16 mouse cellular contexts compared by ENCODE assay signal in the genomic region with DNA sequence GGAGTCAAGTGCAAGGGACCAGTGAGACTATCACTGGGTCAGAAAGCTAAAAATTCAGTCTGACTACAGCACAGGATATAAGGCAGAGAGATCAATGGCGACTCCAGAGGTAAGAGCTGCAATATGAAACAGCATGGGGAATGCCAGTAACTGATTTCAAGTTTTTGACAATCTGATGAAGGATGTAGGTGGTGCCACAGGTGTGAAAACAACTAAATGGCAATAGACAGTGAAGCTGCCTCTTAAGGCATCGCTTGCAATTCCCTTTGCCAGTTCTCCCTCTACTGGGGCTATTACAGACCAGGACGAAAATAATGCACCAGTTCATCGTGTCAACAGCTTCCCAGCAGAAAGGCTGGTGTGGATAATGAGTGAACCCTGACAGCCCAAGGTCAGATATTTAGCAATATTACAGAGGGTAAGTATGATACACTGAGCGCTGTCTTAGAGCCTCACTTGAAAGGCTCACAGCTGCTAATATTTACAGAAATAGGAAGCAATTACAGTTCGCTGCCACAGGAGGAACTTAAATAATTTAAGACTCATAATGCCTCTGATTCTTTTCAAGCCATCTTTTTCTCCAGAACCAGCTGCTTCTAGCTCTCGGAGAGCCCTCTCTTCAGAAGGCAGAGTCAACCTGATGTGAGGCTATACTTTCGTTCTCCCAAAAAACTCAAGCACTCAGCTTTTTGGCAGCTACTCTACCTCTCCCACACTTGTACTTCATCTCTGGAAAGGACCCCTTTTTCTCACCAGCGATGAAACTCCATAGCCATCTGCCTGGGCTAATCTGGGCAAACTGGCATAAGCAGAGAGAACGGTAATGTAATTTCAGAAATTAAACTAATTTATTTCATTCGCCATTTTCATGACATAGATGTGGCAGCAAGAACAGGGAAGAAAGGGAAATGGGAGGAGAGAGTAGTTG.
A peak's percentile ranks its signal among the peaks of the same experiment; 100 is the strongest.
DNase-seq lines count a peak whose midpoint lies in the region; ATAC-seq and TF ChIP-seq lines count a peak whose summit lies in the region.
"Had no signal": no experiment of that assay in that cellular context is flagged by ENCODE, and none has a peak within 500 bp of the region (broad histone marks: within the 10 kb centered on the region; RNA-seq: fewer than 3 reads in every experiment).

No protein-coding gene starts in this region.

- no peaks in the 10 kb centered on the region for H3K36me3 ChIP-seq in kidney, postnatal 0 days (ENCODE audit: insufficient read depth, low read length)
- H3K36me3 ChIP-seq: hindbrain, embryonic 12.5 days; intestine, embryonic 15.5 days; limb, embryonic 10.5 days; liver, embryonic 13.5 days had no signal

- DNase-seq in kidney, postnatal 0 days (ENCODE audit: low spot score) = peak; percentile 14
- DNase-seq in kidney, adult 9 months = no peak
- DNase-seq in brain, embryonic 14.5 days (ENCODE audit: low read depth) = peak; percentile 29
- DNase-seq in frontal cortex, postnatal 10 days (ENCODE audit: low spot score in 2 of 2) = peak; percentile 11 to 28
- DNase-seq in left cerebral cortex, adult 2 months (ENCODE audit: extremely low spot score in 1 of 2, low spot score in 2 of 2) = peak; percentile 13 to 27
- no peak for DNase-seq in spleen, adult 18-20 months
- DNase-seq in gastrocnemius, postnatal 10 days = no peak
- no peak for DNase-seq in embryo, embryonic 10 days (ENCODE audit: low spot score)
- DNase-seq: adrenal gland, adult 2 months; cerebellum, adult 18-20 months; kidney, postnatal 14 days; liver, embryonic 13.5 days had no signal

- no peaks in the 10 kb centered on the region for H3K27me3 ChIP-seq in kidney, postnatal 0 days (ENCODE audit: insufficient read depth, low read length)
- H3K27me3 ChIP-seq: hindbrain, embryonic 12.5 days; intestine, embryonic 15.5 days; liver, embryonic 13.5 days; megakaryocyte, embryonic 14.5 days had no signal

- H3K27ac ChIP-seq in kidney, postnatal 0 days = no peak overlapping the region
- H3K27ac ChIP-seq in left cerebral cortex, adult 2 months = peak overlapping the region; percentile 89
- H3K27ac ChIP-seq: hindbrain, embryonic 12.5 days; intestine, embryonic 15.5 days; limb, embryonic 10.5 days; liver, embryonic 13.5 days had no signal

- no peaks in the 10 kb centered on the region for H3K9me3 ChIP-seq in kidney, postnatal 0 days (replicated peaks; ENCODE audit: low read length)
- H3K9me3 ChIP-seq: hindbrain, embryonic 12.5 days; intestine, embryonic 15.5 days; limb, embryonic 10.5 days; liver, embryonic 13.5 days; megakaryocyte, embryonic 14.5 days had no signal

- H3K9ac ChIP-seq in kidney, postnatal 0 days (ENCODE audit: low read depth, low read length) = no peak overlapping the region
- H3K9ac ChIP-seq: hindbrain, embryonic 12.5 days; intestine, embryonic 15.5 days; liver, embryonic 13.5 days had no signal

- TF ChIP-seq CTCF in kidney, postnatal 0 days (IDR thresholded peaks at IDR 0.05; ENCODE audit: low read depth) = no peak
- TF ChIP-seq CTCF in brain, embryonic 14.5 days (IDR thresholded peaks at IDR 0.05; ENCODE audit: borderline replicate concordance, extremely low read depth, insufficient read depth, insufficient read length) = no peak
- TF ChIP-seq CTCF in left cerebral cortex, adult 2 months (IDR thresholded peaks at IDR 0.05) = no peak; the same call in 1 of the 2 replicates

- TF ChIP-seq POLR2A in brain, embryonic 14.5 days (IDR thresholded peaks at IDR 0.05; ENCODE audit: borderline replicate concordance, extremely low read depth, insufficient read depth, insufficient read length, poor library complexity, severe bottlenecking) = no peak

- WGBS in kidney, postnatal 0 days = 72% methylated on average over 11 of the region's 11 CpGs

- no peaks in the 10 kb centered on the region for H3K4me1 ChIP-seq in kidney, postnatal 0 days (replicated peaks; ENCODE audit: insufficient read depth, low read length)
- H3K4me1 ChIP-seq: hindbrain, embryonic 12.5 days; intestine, embryonic 15.5 days; limb, embryonic 10.5 days; liver, embryonic 13.5 days; megakaryocyte, embryonic 14.5 days had no signal

- intact Hi-C loops in left cerebral cortex, adult 2 months (cut with DNase I) = loop anchor here (5.0 kb wide), 2 partner anchors 122 to 137 kb away; no protein-coding TSS in a partner anchor

- no peak for ATAC-seq in kidney, postnatal 0 days (replicated peaks; ENCODE audit: low FRiP score, low read depth)
- ATAC-seq: intestine, embryonic 15.5 days had no signal

- no peak overlapping the region for H3K4me2 ChIP-seq in kidney, postnatal 0 days (ENCODE audit: low read length)
- H3K4me2 ChIP-seq: hindbrain, embryonic 12.5 days; intestine, embryonic 15.5 days; liver, embryonic 13.5 days had no signal

- H3K4me3 ChIP-seq in kidney, postnatal 0 days (replicated peaks; ENCODE audit: low read depth, low read length) = no peak overlapping the region
- no peak overlapping the region for H3K4me3 ChIP-seq in left cerebral cortex, adult 2 months
- H3K4me3 ChIP-seq: hindbrain, embryonic 12.5 days; intestine, embryonic 15.5 days; limb, embryonic 10.5 days; liver, embryonic 13.5 days; megakaryocyte, embryonic 14.5 days had no signal

Comparison
In these comparisons a context has a peak if more than half of its experiments do, and no peak if none do; other contexts are left out.
1. DNase-seq: peak in kidney, postnatal 0 days (single experiment), brain, embryonic 14.5 days (single experiment), frontal cortex, postnatal 10 days (2 of 2) and left cerebral cortex, adult 2 months (2 of 2); none in kidney, adult 9 months (single experiment), spleen, adult 18-20 months (0 of 2), gastrocnemius, postnatal 10 days (single experiment) and embryo, embryonic 10 days (single experiment).